Mouse (Mus musculus): ENCODE measurements around the gene Grk1.

GRCm38 (mm10) chr8:13403517-13403916, 1.4 kb upstream of the Grk1 start:
- TF ChIP-seq CTCF (conservative IDR thresholded peaks at IDR 0.05; ENCODE audit: low read length), result no peak
- no peak for TF ChIP-seq NANOG (IDR thresholded peaks at IDR 0.05; ENCODE audit: borderline replicate concordance, low read length)

Data from E14TG2a.4 (cell line).